Mouse (Mus musculus) left cerebral cortex, postnatal 25 days (tissue): ENCODE data around the gene Gm17332. TPM values are rescaled to one million over a fixed set of nuclear protein-coding genes. Genes with fewer than 3 reads are reported as not detected.
"Not testable (repeated sequence)": the region's sequence is repeated elsewhere in the genome, so short reads cannot be mapped to it uniquely, and the experiment has no call there.

Experiments
- DNase-seq, 2 experiments: peaks; one replicate each; pipeline ENCODE4 v3.0.0; 2022; ENCODE audit warnings: low spot score in 2 of 2, mixed read lengths in 1 of 2
- intact Hi-C: fragments of 180-260 bp; cut with DNase I; formaldehyde crosslinking; loops from one replicate; pipeline ENCODE4 v1.15.1; 2025
- total RNA-seq, 2 experiments: library from RNA; stranded (reverse); gene quantifications; 2 replicates each; pipeline ENCODE4 v1.2.3; 2021

Gene Gm17332
- not detected for total RNA-seq

- intact Hi-C loops = no loop called here
- DNase-seq = no peak
Observed at GRCm38 (mm10) chr11:31182362-31182761, at the start of gene Gm17332. Gene Gm17332 (minus strand): TSS chr11:31182462.

- intact Hi-C loops = no loop called here
- no peak for DNase-seq
Observed at GRCm38 (mm10) chr11:31229966-31230365, 47.7 kb upstream of the Gm17332 start.

GRCm38 (mm10) chr11:31225359-31225758 is 43.1 kb upstream of the Gm17332 start:
- intact Hi-C loops = no loop called here
- no peak for DNase-seq

- intact Hi-C loops = no loop called here
- no peak for DNase-seq
Observed at GRCm38 (mm10) chr11:31218009-31218408, 35.7 kb upstream of the Gm17332 start.

GRCm38 (mm10) chr11:31195621-31196363 is 13.5 kb upstream of the Gm17332 start:
- intact Hi-C loops = no loop called here
- no peak for DNase-seq

- DNase-seq = no peak
- intact Hi-C loops = no loop called here
Observed at GRCm38 (mm10) chr11:31194761-31195160, 12.5 kb upstream of the Gm17332 start.

GRCm38 (mm10) chr11:31170052-31170646 is 12.1 kb downstream of the Gm17332 start:
- DNase-seq = no peak
- intact Hi-C loops = no loop called here

- intact Hi-C loops = no loop called here
- DNase-seq = peak; percentile 1 to 24
Observed at GRCm38 (mm10) chr11:31169161-31170051, 12.9 kb downstream of the Gm17332 start.

- intact Hi-C loops = no loop called here
- DNase-seq = no peak
Observed at GRCm38 (mm10) chr11:31168831-31169160, 13.5 kb downstream of the Gm17332 start.

- intact Hi-C loops = no loop called here
- no peak for DNase-seq
Observed at GRCm38 (mm10) chr11:31157021-31157420, 25.2 kb downstream of the Gm17332 start.

GRCm38 (mm10) chr11:31138394-31138793 is 43.9 kb downstream of the Gm17332 start:
- DNase-seq, intact Hi-C loops: not testable (repeated sequence)

GRCm38 (mm10) chr11:31134824-31135223 is 47.4 kb downstream of the Gm17332 start:
- DNase-seq, intact Hi-C loops: not testable (repeated sequence)

GRCm38 (mm10) chr11:31133726-31134125 is 48.5 kb downstream of the Gm17332 start:
- intact Hi-C loops, DNase-seq: not testable (repeated sequence)

Other genes starting within 250 kb of the Gm17332 start
- 10 to 100 TPM; 56.9 to 61.0 TPM for gene Erlec1, start 228.1 kb downstream of the Gm17332 start, total RNA-seq
- gene Chac2, start 196.1 kb downstream of the Gm17332 start, total RNA-seq = 10 to 100 TPM; 15.6 to 19.0 TPM
- gene Stc2, start 187.6 kb upstream of the Gm17332 start, total RNA-seq = 1 to 10 TPM; 1.2 to 1.6 TPM